Mouse (Mus musculus) embryonic facial prominence, embryonic 15.5 days (tissue): Measurements from ENCODE around the gene Hmx1. TPM values are rescaled to one million over a fixed set of nuclear protein-coding genes. Genes with fewer than 3 reads are reported as not detected.
A peak's percentile ranks its signal among the peaks of the same experiment; 100 is the strongest.

ENCODE experiments used
- ATAC-seq: fragments of 200-750 bp; cut with Nextera tagmentation; 2 replicates; pipeline ENCODE4 v1.8.0; 2017; ENCODE audit warnings: low read depth, moderate TSS enrichment; ENCODE audit not compliant: insufficient number of reproducible peaks, low FRiP score, low TSS enrichment
- H3K27ac ChIP-seq: fragments of 300-500 bp; sonication (generic); replicated peaks from 2 replicates; pipeline ENCODE4 v1.5.1; 2015; ENCODE audit warnings: mild to moderate bottlenecking, inconsistent platforms
- H3K27me3 ChIP-seq: fragments of 300-500 bp; sonication (generic); 2 replicates; pipeline ENCODE4 v1.6.1; 2015; ENCODE audit warnings: inconsistent platforms
- H3K36me3 ChIP-seq: fragments of 300-500 bp; sonication (generic); 2 replicates; pipeline ENCODE4 v1.6.1; 2015; ENCODE audit warnings: mild to moderate bottlenecking, inconsistent platforms
- H3K4me1 ChIP-seq: fragments of 300-500 bp; sonication (generic); 2 replicates; pipeline ENCODE4 v1.6.1; 2015; ENCODE audit warnings: inconsistent platforms
- H3K4me2 ChIP-seq: fragments of 300-500 bp; sonication (generic); replicated peaks from 2 replicates; pipeline ENCODE4 v1.6.1; 2015; ENCODE audit warnings: mild to moderate bottlenecking, inconsistent platforms
- H3K4me3 ChIP-seq: fragments of 300-500 bp; sonication (generic); replicated peaks from 2 replicates; pipeline ENCODE4 v1.5.1; 2015; ENCODE audit warnings: mild to moderate bottlenecking, inconsistent platforms
- H3K9ac ChIP-seq: fragments of 300-500 bp; sonication (generic); 2 replicates; pipeline ENCODE4 v1.6.1; 2015; ENCODE audit warnings: inconsistent platforms
- H3K9me3 ChIP-seq: fragments of 300-500 bp; sonication (generic); replicated peaks from 2 replicates; pipeline ENCODE4 v1.6.1; 2016; ENCODE audit warnings: inconsistent platforms
- WGBS: fragments of 180-500 bp; shearing (Covaris S2); methylation state at CpG from one replicate; pipeline ENCODE4 v1.1.7; 2015; 5-methylcytosine and 5-hydroxymethylcytosine counted together
- polyA plus RNA-seq: library from polyadenylated mRNA; unstranded; fragments of >200 nt; fragmentation: Nextera tagmentation; extraction: Ambion mirVana; gene quantifications from 2 replicates; pipeline ENCODE4 v1.2.1, GENCODE M21; 2015

Hmx1 gene
- polyA plus RNA-seq: 1.2 and 1.7 TPM in 2 replicates

GRCm38 (mm10) chr5:35388491-35389111 lies at the start of gene Hmx1:
Gene Hmx1 (plus strand): TSS chr5:35389108.
- ATAC-seq: peak; percentile 87
- peaks cover 100% of the 10 kb centered on the region for H3K27me3 ChIP-seq
- peak within 1 kb of the TSS; percentile 86 for H3K4me2 ChIP-seq
- WGBS: under 1% methylated on average over 54 of the region's 71 CpGs
- no peaks in the 10 kb centered on the region for H3K36me3 ChIP-seq
- peak within 1 kb of the TSS; percentile 55 for H3K4me3 ChIP-seq
- H3K4me1 ChIP-seq: peaks cover 29% of the 10 kb centered on the region
- no peak within 1 kb of the TSS for H3K27ac ChIP-seq
- no peak within 1 kb of the TSS for H3K9ac ChIP-seq
- no peaks in the 10 kb centered on the region for H3K9me3 ChIP-seq

GRCm38 (mm10) chr5:35345084-35345483 lies 43.8 kb upstream of the Hmx1 start:
- Histone ChIP-seq H3K36me3 (no peaks in the 10 kb centered on the region), H3K4me1 (no peaks in the 10 kb centered on the region), H3K9ac (no peak overlapping the region), H3K9me3 (no peaks in the 10 kb centered on the region), H3K4me2 (no peak overlapping the region), H3K4me3 (no peak overlapping the region), H3K27me3 (peaks cover 6% of the 10 kb centered on the region; the same call in 1 of the 2 replicates), H3K27ac (no peak overlapping the region)
- no peak for ATAC-seq
- WGBS: 77% methylated on average over 3 of the region's 3 CpGs

GRCm38 (mm10) chr5:35348794-35349193 lies 40.1 kb upstream of the Hmx1 start:
- H3K9me3 ChIP-seq: no peaks in the 10 kb centered on the region

GRCm38 (mm10) chr5:35357544-35358440 lies 31.1 kb upstream of the Hmx1 start:
- Histone ChIP-seq H3K36me3 (no peaks in the 10 kb centered on the region), H3K9ac (no peak overlapping the region), H3K4me2 (no peak overlapping the region), H3K27ac (no peak overlapping the region), H3K9me3 (no peaks in the 10 kb centered on the region), H3K27me3 (0 out of 2 replicates have a peak, but pooled peaks cover 6% of the 10 kb centered on the region), H3K4me1 (no peaks in the 10 kb centered on the region), H3K4me3 (no peak overlapping the region)
- ATAC-seq: no peak
- 48% methylated on average over 9 of the region's 9 CpGs for WGBS

More at GRCm38 (mm10) chr5:35348794-35349193, 40.1 kb upstream of the Hmx1 start:
- Histone ChIP-seq H3K4me1 (no peaks in the 10 kb centered on the region), H3K36me3 (no peaks in the 10 kb centered on the region), H3K9ac (no peak overlapping the region), H3K27ac (no peak overlapping the region), H3K4me3 (no peak overlapping the region), H3K27me3 (peaks cover 6% of the 10 kb centered on the region; the same call in 1 of the 2 replicates), H3K4me2 (no peak overlapping the region)
- 20% methylated on average over 3 of the region's 3 CpGs for WGBS
- ATAC-seq: no peak

GRCm38 (mm10) chr5:35361570-35362284 lies 27.2 kb upstream of the Hmx1 start:
- H3K9me3 ChIP-seq: no peaks in the 10 kb centered on the region
- H3K27ac ChIP-seq: no peak overlapping the region
- H3K9ac ChIP-seq: no peak overlapping the region; the same call in 1 of the 2 replicates
- ATAC-seq: peak; percentile 59; the same call in 1 of the 2 replicates
- no peak overlapping the region for H3K4me3 ChIP-seq
- H3K4me2 ChIP-seq: no peak overlapping the region
- no peaks in the 10 kb centered on the region for H3K36me3 ChIP-seq
- H3K4me1 ChIP-seq: no peaks in the 10 kb centered on the region
- H3K27me3 ChIP-seq: peaks cover 31% of the 10 kb centered on the region
- WGBS: 46% methylated on average over 8 of the region's 8 CpGs

- Histone ChIP-seq H3K9ac (no peak overlapping the region), H3K27me3 (peaks cover 53% of the 10 kb centered on the region), H3K4me3 (no peak overlapping the region), H3K27ac (no peak overlapping the region), H3K4me2 (no peak overlapping the region), H3K9me3 (no peaks in the 10 kb centered on the region), H3K4me1 (no peaks in the 10 kb centered on the region), H3K36me3 (no peaks in the 10 kb centered on the region)
- WGBS: 56% methylated on average over 20 of the region's 20 CpGs
- ATAC-seq: no peak
Measured at GRCm38 (mm10) chr5:35366241-35367032, 22.5 kb upstream of the Hmx1 start.

GRCm38 (mm10) chr5:35368916-35369315 lies 20.0 kb upstream of the Hmx1 start:
- H3K36me3 ChIP-seq: no peaks in the 10 kb centered on the region
- H3K4me3 ChIP-seq: no peak overlapping the region
- H3K9ac ChIP-seq: no peak overlapping the region
- H3K4me2 ChIP-seq: no peak overlapping the region
- H3K4me1 ChIP-seq: no peaks in the 10 kb centered on the region
- no peak overlapping the region for H3K27ac ChIP-seq
- no peaks in the 10 kb centered on the region for H3K9me3 ChIP-seq
- WGBS: 72% methylated on average over 6 of the region's 6 CpGs
- ATAC-seq: no peak
- H3K27me3 ChIP-seq: peaks cover 53% of the 10 kb centered on the region

GRCm38 (mm10) chr5:35379066-35379465 lies 9.8 kb upstream of the Hmx1 start:
- Histone ChIP-seq H3K4me1 (no peaks in the 10 kb centered on the region), H3K27ac (no peak overlapping the region), H3K27me3 (peaks cover 88% of the 10 kb centered on the region), H3K9ac (no peak overlapping the region), H3K9me3 (no peaks in the 10 kb centered on the region), H3K4me2 (no peak overlapping the region), H3K36me3 (no peaks in the 10 kb centered on the region), H3K4me3 (no peak overlapping the region)
- 47% methylated on average over 2 of the region's 2 CpGs for WGBS
- no peak for ATAC-seq

- no peaks in the 10 kb centered on the region for H3K9me3 ChIP-seq
- no peak overlapping the region for H3K4me2 ChIP-seq
- ATAC-seq: no peak
- peaks cover 95% of the 10 kb centered on the region for H3K27me3 ChIP-seq
- H3K36me3 ChIP-seq: no peaks in the 10 kb centered on the region
- H3K9ac ChIP-seq: no peak overlapping the region
- H3K27ac ChIP-seq: no peak overlapping the region
- H3K4me3 ChIP-seq: no peak overlapping the region
- no peaks in the 10 kb centered on the region for H3K4me1 ChIP-seq
- WGBS: under 1% methylated on average over 4 of the region's 4 CpGs
Measured at GRCm38 (mm10) chr5:35379815-35380214, 9.1 kb upstream of the Hmx1 start.

- H3K36me3 ChIP-seq: no peaks in the 10 kb centered on the region
- H3K4me1 ChIP-seq: peaks cover 29% of the 10 kb centered on the region
- no peak overlapping the region for H3K9ac ChIP-seq
- WGBS: 1% methylated on average over 38 of the region's 38 CpGs
- H3K27ac ChIP-seq: no peak overlapping the region
- H3K4me3 ChIP-seq: peak overlapping the region; percentile 55
- no peaks in the 10 kb centered on the region for H3K9me3 ChIP-seq
- H3K27me3 ChIP-seq: peaks cover 100% of the 10 kb centered on the region
- H3K4me2 ChIP-seq: peak overlapping the region; percentile 86
- no peak for ATAC-seq
Measured at GRCm38 (mm10) chr5:35387834-35388490, 946 bp upstream of the Hmx1 start.
